Mouse (Mus musculus) C2C12 (cell line): ENCODE measurements around the gene Pms2.

Experiments
- CEBPB ChIP-seq: IDR thresholded peaks from one replicate; pipeline ENCODE4 v1.6.1; 2011; ENCODE audit warnings: low read depth, mild to moderate bottlenecking, control low read depth, moderate library complexity
- CTCF ChIP-seq: IDR thresholded peaks from one replicate; pipeline ENCODE4 v1.5.1; 2011; ENCODE audit not compliant: control insufficient read depth, insufficient read depth, insufficient read length
- FOSL1 ChIP-seq: IDR thresholded peaks from one replicate; pipeline ENCODE4 v1.8.0; 2011; ENCODE audit warnings: mild to moderate bottlenecking, low read length; ENCODE audit not compliant: poor library complexity, insufficient read depth, severe bottlenecking
- MAX ChIP-seq: IDR thresholded peaks from one replicate; pipeline ENCODE4 v1.6.1; 2011; ENCODE audit warnings: mild to moderate bottlenecking, control low read depth
- USF1 ChIP-seq: IDR thresholded peaks from one replicate; pipeline ENCODE4 v1.6.1; 2011; ENCODE audit warnings: low read depth, mild to moderate bottlenecking, control low read depth, moderate library complexity

- TF ChIP-seq MAX, result no peak
- TF ChIP-seq CTCF, result no peak
- TF ChIP-seq FOSL1, result no peak
- no peak for TF ChIP-seq USF1
- TF ChIP-seq CEBPB, result no peak
Measured at GRCm38 (mm10) chr5:143941588-143941987, 31.8 kb downstream of the Pms2 start.
